Mouse (Mus musculus) lung, postnatal 36 days (tissue): ENCODE measurements around the gene Ulk3.
A peak's percentile ranks its signal among the peaks of the same experiment; 100 is the strongest.

Experiments
- DNase-seq: peaks from one replicate; pipeline ENCODE4 v3.0.0; 2022; ENCODE audit warnings: mixed read lengths

Ulk3 gene

DNA sequence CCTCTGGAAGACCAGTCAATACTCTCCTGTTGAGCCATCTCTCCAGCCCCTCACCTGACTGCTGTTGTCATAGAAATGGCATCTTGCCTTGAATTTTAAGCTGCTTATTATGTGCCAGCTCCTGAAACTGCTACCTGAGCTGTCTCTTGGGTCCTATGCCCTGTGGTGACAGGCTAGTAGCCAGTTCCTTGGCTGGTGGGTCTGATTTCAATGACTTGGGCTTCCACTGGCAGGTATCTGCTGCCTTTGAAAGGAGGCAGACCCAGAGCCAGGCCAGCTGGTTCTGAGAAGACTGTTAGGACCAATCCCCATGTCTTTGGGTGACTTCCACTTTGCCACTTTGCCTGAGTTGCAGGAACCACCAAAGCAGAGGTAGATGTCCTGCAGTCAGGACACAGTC, 14.9 kb upstream of the Ulk3 start:
- DNase-seq: no peak

- DNase-seq: no peak
Measured at GRCm38 (mm10) chr9:57575577-57575976, 13.7 kb upstream of the Ulk3 start.

DNA sequence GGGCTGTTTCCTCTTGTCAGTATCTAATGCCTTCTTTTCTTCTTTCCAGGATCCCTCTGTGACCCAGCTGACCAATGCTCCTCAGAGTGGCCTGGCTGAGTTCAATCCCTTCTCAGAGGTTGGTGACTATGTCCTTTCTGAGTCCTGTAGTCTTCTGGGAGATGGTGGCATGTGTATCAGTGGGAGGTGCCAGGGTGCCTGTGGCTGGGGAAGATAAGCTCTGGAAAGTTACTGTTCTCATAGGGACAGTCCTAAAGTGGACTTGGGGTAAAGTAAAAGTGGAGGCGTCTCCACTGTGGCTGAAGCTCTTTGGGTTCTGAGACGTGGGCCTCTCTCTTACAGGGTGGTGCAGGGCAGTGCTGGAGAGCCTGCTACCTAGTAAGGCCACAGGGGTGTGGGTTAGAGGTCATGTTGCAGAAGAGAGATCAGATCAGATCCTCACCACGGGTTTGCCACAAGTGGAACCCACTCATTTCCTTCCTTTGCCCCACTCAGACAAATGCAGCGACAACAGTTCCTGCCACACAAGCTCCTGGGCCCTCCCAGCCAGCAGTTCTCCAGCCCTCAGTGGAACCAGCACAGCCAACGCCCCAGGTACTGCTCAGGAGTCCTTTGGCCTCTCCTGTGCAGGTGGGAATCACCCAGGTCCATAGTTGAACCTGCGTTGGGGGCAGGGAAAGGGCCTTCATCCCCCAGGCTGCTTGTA, 12.0 kb upstream of the Ulk3 start:
- DNase-seq: peak; percentile 53

- no peak for DNase-seq
Measured at GRCm38 (mm10) chr9:57584991-57585390, 4.3 kb upstream of the Ulk3 start.

DNA sequence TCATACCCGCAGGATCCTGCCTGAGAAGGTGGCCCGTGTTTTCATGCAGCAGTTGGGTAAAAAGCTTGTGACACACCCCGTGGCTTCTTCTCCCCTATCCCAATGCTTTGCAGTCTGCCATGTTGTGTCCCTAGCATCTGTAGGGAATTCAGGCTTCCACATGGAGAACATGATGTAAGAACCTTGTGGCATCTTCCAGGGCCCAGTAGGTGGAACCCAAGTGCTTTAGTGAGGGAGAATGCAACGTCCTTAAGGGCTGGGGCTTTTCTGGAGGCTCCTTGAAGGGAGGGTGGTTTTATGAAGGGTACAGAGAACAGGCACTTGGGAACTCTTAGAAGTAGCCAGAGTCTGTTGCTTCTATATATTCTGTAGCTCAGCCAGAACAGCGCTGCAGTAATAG, 1.5 kb downstream of the Ulk3 start:
- DNase-seq: no peak

- DNase-seq: no peak
Measured at GRCm38 (mm10) chr9:57593454-57594173, 4.4 kb downstream of the Ulk3 start.

- no peak for DNase-seq
Measured at GRCm38 (mm10) chr9:57594174-57594509, 4.9 kb downstream of the Ulk3 start.

GRCm38 (mm10) chr9:57597265-57597664, 8.0 kb downstream of the Ulk3 start:
- DNase-seq: no peak

GRCm38 (mm10) chr9:57597929-57598382, 8.7 kb downstream of the Ulk3 start:
- no peak for DNase-seq

- no peak for DNase-seq
Measured at GRCm38 (mm10) chr9:57598851-57599563, 9.8 kb downstream of the Ulk3 start.

DNA sequence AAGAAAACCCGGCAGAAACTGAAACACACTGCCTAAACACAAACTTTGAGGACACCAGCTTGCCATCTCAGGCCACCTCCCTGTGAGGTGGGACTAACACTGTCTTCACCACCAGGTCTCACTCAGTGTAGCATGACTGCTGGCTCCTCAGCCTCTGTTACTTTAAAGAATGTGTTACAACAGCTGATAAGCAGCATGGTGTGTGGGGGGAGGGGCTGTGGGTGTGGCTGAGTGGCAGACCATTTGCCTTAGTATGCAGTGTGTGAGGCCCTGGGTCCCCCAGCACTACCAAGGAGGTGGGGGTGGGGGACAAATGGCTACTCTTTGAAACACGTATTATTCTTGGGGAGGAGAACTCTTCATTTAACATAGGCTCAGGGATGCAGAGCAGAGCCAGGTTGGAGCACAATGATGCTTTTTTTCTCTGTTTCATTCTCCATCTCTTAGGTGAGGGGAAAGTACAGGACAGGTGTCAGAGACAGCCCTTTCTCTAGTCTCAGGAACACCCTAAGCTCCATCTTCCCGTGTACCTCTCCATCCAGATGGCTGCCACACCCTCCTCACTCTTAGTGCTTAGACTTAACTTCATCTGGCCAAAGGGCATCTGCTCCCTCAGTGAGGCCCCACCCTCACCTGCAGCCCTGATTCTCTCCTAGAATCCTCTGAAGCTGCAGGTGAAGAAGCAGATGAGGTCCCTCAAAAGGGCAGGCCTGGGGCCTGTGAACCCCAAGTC, 11.5 kb downstream of the Ulk3 start:
- peak; percentile 40 for DNase-seq

- no peak for DNase-seq
Measured at GRCm38 (mm10) chr9:57601353-57601706, 12.1 kb downstream of the Ulk3 start.

- no peak for DNase-seq
Measured at GRCm38 (mm10) chr9:57602098-57602497, 12.8 kb downstream of the Ulk3 start.

- no peak for DNase-seq
Measured at GRCm38 (mm10) chr9:57604875-57605274, 15.6 kb downstream of the Ulk3 start.

- DNase-seq: no peak
Measured at GRCm38 (mm10) chr9:57605503-57605902, 16.3 kb downstream of the Ulk3 start.

DNA sequence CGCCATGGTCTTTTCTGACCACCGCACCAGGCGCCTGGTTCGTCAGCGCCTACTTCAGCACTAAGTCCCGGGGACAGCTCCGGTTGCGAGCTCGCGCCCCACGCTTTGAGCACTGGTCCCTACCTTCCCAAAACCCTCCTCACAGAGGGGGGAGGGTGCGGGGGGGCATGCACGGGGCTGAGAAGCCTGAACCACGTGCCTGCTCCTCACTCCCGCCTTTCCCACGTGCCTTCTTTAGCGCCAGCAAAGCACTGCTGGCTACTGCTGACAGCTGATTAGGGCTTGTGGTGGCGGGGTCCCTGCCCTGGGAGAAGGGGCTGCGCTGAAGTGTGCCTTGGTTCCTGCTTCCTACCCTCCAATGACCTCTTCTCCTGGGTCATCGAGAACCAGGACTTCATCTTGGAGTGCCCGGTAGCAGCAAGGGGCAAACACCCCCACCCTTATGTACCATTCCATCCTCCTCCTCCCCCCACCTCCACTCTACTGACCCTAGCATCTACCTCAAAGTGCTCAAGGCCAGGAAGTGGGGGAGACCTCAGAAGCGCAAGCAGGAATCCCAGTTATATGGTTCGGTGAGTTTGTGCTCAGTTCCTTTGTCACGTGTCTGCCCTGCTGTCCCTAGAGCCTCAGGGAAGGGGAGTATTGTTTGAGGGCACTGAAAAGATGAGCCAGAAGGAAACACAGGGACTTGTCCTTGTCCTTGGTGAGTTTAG, 17.0 kb downstream of the Ulk3 start, which contains the start of gene Cplx3:
Cplx3 (minus strand) TSS at position 143 of the 713 bp plus-strand sequence.
- DNase-seq: peak; percentile 43

- no peak for DNase-seq
Measured at GRCm38 (mm10) chr9:57609803-57610202, 20.6 kb downstream of the Ulk3 start.

GRCm38 (mm10) chr9:57610359-57610826, 21.1 kb downstream of the Ulk3 start:
- DNase-seq: no peak

DNA sequence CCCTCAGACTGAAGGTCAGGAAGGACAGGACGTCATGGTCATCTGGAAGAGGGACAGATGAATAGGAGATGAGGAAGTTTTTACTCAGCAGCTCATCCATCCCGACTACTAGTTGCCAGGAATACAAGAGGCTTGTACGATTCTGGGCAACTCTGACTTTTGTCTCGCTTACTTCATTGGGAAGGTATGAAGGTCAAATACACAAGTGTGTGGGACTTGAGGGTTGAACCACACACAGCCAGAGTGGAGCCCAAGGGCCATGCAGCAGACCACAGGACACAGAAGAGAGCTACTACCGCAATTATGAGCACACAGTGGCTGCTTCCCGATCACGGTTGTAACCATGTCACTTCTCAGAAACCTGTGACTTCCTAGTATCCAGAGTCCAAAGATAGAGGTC, 23.3 kb downstream of the Ulk3 start:
- DNase-seq: no peak

DNA sequence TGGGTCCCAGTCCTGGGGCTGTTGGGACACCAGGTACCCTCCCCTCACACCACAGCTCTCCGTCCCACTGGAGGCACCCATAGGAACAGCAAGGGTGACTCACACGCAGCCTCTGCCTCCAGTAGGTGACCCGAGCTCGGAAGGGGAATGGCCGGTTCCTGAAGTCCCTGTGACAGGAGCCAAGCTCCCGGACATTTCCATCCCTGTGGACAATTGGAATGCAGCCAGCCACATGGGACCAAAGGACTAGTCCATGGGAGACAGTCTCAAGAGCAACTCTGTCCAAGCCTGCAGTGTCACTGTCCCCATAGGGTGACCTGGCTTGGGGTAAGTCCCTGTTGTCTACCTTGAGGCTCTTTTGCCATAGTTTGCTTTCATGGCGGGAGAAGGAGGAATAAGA, 24.7 kb downstream of the Ulk3 start:
- DNase-seq: no peak

- no peak for DNase-seq
Measured at GRCm38 (mm10) chr9:57614786-57615185, 25.5 kb downstream of the Ulk3 start.

DNA sequence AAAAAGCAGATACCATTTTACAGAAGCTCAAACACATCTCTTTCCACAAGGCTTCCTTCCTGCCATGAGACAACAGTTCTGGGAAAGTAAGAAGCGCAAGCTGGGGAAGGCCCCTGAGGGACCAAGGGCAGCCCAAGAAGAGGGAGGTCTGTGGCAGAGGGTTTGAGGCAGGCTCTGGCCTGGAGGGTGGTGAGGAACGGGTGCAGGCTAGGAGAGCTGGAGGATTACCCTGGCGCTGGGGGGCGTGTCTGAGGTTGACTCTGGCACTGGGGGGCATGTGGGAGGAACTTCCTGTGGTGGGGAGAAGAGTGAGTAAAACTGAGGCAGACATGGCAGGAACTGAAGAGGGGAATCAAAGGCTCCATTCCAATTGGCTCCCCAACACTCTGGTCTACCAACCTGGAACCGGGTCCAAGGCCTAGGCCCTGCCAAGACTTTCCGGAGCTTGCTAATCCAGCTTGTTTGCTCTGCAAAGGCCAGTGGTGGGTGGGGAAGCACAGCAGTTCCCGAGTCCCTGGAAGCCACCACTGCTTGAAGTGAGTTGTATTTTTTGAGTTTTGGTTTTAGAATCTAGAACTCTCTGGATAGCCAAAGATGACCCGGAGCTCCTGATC, 28.4 kb downstream of the Ulk3 start:
- DNase-seq: no peak
